Mouse (Mus musculus) Patski (cell line): ENCODE measurements around the gene Tcea3. TPM values are rescaled to one million over a fixed set of nuclear protein-coding genes. Genes with fewer than 3 reads are reported as not detected.

ENCODE experiments used
- ATAC-seq: fragments of 100-300 bp; one replicate; pipeline ENCODE4 v1.8.0; 2021
- CTCF ChIA-PET: fragments of 350-600 bp; sonication (Branson Sonifier 250); formaldehyde crosslinking; loops from one replicate; lab custom pipeline; 2022; ENCODE audit warnings: inconsistent platforms; lab: Charles Lee
- POLR2A ChIA-PET: fragments of 350-600 bp; sonication (Branson Sonifier 250); formaldehyde crosslinking; loops from one replicate; lab custom pipeline; 2022; ENCODE audit warnings: antibody characterized with exemption, inconsistent platforms; lab: Charles Lee
- DNase-seq: peaks from one replicate; pipeline ENCODE4 v3.0.0-alpha.2; 2011; ENCODE audit warnings: low read depth, low spot score
- H3K27me3 ChIP-seq: fragments of 371-371 bp; one replicate; pipeline ENCODE4 v1.5.1; 2021
- CTCF ChIP-seq: fragments of 100-300 bp; IDR thresholded peaks from one replicate; pipeline ENCODE4 v1.5.1; 2021
- in situ Hi-C: fragments of 300-500 bp; cut with MboI; formaldehyde crosslinking; loops from 3 replicates; pipeline ENCODE4 v1.11.1; 2018; ENCODE audit warnings: low pct_unique_long_range_greater_than_20kb, mixed read lengths
- polyA plus RNA-seq: library from polyadenylated mRNA; unstranded; gene quantifications from one replicate; pipeline ENCODE4 v1.2.3, GENCODE M21; 2021

The Tcea3 gene
- polyA plus RNA-seq, 1 experiment from 2014 or later: 0.15 TPM

DNA sequence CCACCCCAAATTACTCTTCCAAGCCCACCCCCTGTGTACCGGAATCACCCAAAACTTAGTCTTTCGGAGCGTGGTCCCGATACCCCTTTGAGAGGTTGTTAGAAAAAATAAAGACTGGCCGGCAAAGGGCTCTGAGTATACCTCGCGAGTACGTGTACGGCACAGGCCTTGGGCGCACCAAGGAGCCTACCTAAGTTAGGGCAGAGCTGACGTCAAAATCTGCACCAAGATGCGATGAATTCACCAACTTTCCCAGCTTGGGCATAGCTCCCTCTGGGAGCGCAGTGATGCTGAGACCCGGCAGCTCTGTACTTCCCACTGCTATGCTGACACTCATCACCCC lies 172 bp upstream of the Tcea3 start:
- ATAC-seq (no peak), DNase-seq (no peak)
- in situ Hi-C loops: loop anchor here (10.0 kb wide), 1 partner anchor 83 kb away; no protein-coding TSS in a partner anchor
- ChIA-PET CTCF (no interaction called here), POLR2A (no interaction called here)
- no peaks in the 10 kb centered on the region for H3K27me3 ChIP-seq
- TF ChIP-seq CTCF: no peak

DNA sequence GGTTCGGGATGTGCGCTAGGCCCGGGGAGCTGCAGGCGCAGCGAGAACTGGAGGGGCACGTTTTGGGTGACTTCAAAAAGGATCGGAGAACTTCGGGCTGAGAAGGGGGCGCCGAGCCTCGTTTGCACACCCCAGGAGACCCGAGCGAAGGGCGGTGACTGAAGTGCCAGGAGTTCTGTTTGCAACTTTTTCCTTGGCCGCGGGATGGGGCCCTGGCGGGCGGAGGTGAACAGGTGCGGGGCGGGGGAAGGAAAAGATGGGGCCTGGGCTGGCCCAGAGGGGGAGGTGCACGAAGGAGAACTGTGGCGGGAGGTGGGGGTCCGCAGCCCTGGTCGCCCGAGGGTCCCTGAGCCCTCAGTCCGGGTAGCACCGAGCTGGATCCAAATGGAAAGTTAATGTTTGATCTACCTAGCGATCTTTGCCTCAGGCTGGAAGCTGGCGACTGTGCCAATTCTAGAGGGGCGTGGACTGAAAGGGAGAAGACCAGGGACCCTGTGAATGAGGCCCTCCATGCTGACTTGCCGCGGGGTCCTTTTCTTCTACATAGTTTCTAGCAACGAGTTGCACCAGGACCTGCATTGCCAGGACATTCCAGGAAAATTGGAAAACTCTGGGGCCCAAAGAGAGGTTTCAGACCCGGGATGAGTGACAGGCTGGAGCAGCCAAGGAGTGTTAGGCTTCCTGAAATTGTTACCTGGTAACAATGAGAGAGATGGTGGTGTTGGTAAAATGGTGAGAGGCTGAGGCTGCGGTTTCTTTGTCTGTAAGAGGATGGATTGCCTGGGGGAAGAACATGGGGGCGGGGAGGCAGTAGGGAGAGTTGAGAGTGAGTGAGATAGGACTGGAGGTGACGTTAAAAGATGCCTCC lies 1.2 kb downstream of the Tcea3 start:
- ChIA-PET POLR2A (no interaction called here), CTCF (interaction anchor here (0.6 kb wide), 1 partner anchor 12 kb away, joined by 3 read pairs; no protein-coding TSS in a partner anchor)
- DNase-seq (no peak), ATAC-seq (no peak)
- TF ChIP-seq CTCF: no peak
- in situ Hi-C loops: loop anchor here (10.0 kb wide), 1 partner anchor 84 kb away; no protein-coding TSS in a partner anchor
- no peaks in the 10 kb centered on the region for H3K27me3 ChIP-seq

DNA sequence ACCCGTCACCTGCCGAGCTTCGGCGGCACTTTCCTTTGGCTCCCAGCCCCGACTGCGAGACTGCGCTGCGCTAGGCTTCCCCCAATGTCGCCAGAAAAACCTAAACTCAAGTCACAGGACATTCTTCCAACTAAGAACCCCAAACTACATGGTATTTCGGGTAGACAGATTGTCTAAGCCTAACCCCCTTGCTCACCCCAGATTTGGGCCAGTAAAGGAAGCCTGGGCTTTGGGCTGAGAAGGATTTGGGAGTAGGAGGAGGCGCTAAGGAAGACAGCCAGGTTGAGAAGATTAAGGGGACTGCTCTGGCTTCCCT lies 1.8 kb downstream of the Tcea3 start:
- no peak for ATAC-seq
- CTCF ChIA-PET: no interaction called here
- POLR2A ChIA-PET: no interaction called here
- no peak for TF ChIP-seq CTCF
- in situ Hi-C loops: loop anchor here (10.0 kb wide), 1 partner anchor 84 kb away; no protein-coding TSS in a partner anchor
- H3K27me3 ChIP-seq: no peaks in the 10 kb centered on the region
- no peak for DNase-seq

DNA sequence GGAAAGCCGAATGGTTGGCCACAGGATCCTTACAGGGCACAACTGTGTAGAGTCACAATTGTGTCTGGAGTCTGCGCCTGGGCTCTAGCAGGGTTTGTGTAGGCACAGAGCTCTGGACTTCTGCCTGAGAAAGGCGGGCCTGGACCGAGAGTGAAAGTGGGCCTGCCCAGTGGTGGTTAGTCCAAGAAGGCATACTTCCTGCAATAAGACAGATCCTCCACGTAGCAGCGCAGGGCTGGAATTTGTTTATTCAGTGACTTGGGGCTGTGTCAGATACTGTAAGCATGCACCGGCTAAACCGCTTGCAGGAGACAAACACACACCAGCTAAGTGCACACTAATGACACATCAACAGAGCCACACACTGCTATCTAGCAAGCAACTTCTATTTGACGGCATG lies 2.3 kb downstream of the Tcea3 start:
- ATAC-seq: no peak
- in situ Hi-C loops: loop anchor here (10.0 kb wide), 1 partner anchor 85 kb away; no protein-coding TSS in a partner anchor
- DNase-seq: no peak
- TF ChIP-seq CTCF: no peak
- ChIA-PET POLR2A (no interaction called here), CTCF (no interaction called here)
- H3K27me3 ChIP-seq: no peaks in the 10 kb centered on the region

GRCm38 (mm10) chr4:136255919-136256318 lies 8.4 kb downstream of the Tcea3 start:
- H3K27me3 ChIP-seq: no peaks in the 10 kb centered on the region
- ATAC-seq (no peak), DNase-seq (no peak)
- POLR2A ChIA-PET: no interaction called here
- in situ Hi-C loops: loop anchor here (5.0 kb wide), 1 partner anchor 366 kb away; the partner anchor contains the start of gene Lactbl1
- TF ChIP-seq CTCF: no peak
- CTCF ChIA-PET: no interaction called here

DNA sequence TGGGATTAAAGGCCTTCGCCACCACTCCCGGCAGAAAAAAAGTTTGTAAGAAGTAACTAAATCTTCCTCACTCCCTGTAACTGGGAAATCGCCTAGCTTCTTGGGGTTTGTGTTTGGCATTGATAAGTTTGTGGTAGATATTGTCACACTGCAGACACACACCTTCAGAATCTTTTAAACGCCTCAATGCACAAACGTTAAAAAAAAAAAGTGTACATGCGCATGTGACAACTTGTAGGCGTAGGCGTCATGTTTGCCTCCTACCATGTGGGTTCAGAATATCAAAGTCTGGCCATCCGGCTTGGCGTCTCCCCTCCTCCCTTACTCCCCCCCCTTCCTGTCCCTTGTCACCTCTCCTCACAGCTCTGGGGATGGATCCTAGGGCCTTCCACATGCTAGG lies 9.2 kb downstream of the Tcea3 start:
- no peak for ATAC-seq
- POLR2A ChIA-PET: no interaction called here
- no peaks in the 10 kb centered on the region for H3K27me3 ChIP-seq
- in situ Hi-C loops: loop anchor here (5.0 kb wide), 1 partner anchor 366 kb away; the partner anchor contains the start of gene Lactbl1
- no peak for DNase-seq
- TF ChIP-seq CTCF: no peak
- CTCF ChIA-PET: no interaction called here

- no peak for TF ChIP-seq CTCF
- ChIA-PET CTCF (interaction anchor here (0.9 to 2.7 kb wide), 6 partner anchors 11 to 108 kb away, joined by 3 to 18 read pairs (median 4); no protein-coding TSS in a partner anchor), POLR2A (no interaction called here)
- in situ Hi-C loops: loop anchor here (5.0 kb wide), 2 partner anchors 62 to 362 kb away; partner anchors contain the start of gene Lactbl1
- no peaks in the 10 kb centered on the region for H3K27me3 ChIP-seq
- DNase-seq: no peak
- no peak for ATAC-seq
These were observed 12.4 kb downstream of the Tcea3 start for GRCm38 (mm10) chr4:136259916-136260315.

GRCm38 (mm10) chr4:136260491-136261180 lies 13.1 kb downstream of the Tcea3 start:
- in situ Hi-C loops: loop anchor here (5.0 kb wide), 1 partner anchor 62 kb away; no protein-coding TSS in a partner anchor
- CTCF ChIA-PET: interaction anchor here (0.7 to 2.7 kb wide), 13 partner anchors 12 to 308 kb away, joined by 3 to 18 read pairs (median 4); no protein-coding TSS in a partner anchor
- POLR2A ChIA-PET: no interaction called here
- ATAC-seq (no peak), DNase-seq (no peak)
- peak; percentile 61 for TF ChIP-seq CTCF
- H3K27me3 ChIP-seq: no peaks in the 10 kb centered on the region

DNA sequence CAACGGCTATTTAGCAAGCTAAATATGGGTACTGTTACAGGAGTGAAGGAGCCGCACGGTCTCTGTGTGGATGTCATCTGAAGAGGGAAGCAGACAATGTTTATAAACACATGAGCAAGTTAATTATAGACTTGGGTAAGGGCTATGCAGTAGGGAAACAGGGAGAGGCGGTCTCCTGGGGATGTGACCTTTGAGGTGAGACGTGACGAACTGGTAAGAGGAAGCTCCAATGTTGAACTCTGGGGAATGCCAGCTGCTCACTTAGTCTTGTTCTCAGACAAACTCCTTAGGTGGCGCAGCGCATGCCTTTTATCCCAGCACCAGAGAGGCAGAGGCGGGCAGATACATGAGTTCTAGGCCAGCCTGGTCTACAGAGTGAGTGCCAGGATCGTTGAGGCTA lies 14.4 kb downstream of the Tcea3 start:
- no peak for TF ChIP-seq CTCF
- no peaks in the 10 kb centered on the region for H3K27me3 ChIP-seq
- DNase-seq (no peak), ATAC-seq (no peak)
- in situ Hi-C loops: loop anchor here (5.0 kb wide), 1 partner anchor 60 kb away; no protein-coding TSS in a partner anchor
- ChIA-PET CTCF (interaction anchor here (2.7 kb wide), 1 partner anchor 62 kb away, joined by 18 read pairs; no protein-coding TSS in a partner anchor), POLR2A (no interaction called here)

GRCm38 (mm10) chr4:136263555-136263954 lies 16.0 kb downstream of the Tcea3 start:
- in situ Hi-C loops: loop anchor here (5.0 kb wide), 1 partner anchor 59 kb away; no protein-coding TSS in a partner anchor
- no peak for ATAC-seq
- no peaks in the 10 kb centered on the region for H3K27me3 ChIP-seq
- TF ChIP-seq CTCF: no peak
- no peak for DNase-seq
- ChIA-PET CTCF (interaction anchor here (0.7 kb wide), 1 partner anchor 61 kb away, joined by 3 read pairs; no protein-coding TSS in a partner anchor), POLR2A (no interaction called here)
